In the genomic region with DNA sequence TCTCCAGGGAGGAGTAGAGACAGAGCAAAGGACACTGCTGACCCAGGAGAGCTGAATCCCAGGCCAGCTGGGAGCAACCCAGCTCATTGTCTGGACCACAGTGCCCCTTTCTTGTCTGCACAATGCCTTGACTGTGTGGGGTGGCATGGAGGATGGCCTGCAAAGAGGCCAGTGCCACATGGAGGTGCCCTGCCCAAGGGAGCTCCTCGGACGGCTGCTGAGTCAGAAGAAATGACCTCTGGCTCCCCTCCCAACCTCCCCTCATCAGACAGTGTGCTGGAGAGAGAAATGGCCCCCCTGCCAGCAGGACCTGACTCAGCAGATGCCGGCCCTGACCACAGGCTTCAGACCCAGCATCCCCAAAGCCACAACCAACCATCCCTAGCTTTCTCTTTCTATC, we compare ENCODE assay signal across 8 mouse cellular contexts. TPM values are rescaled to one million over a fixed set of nuclear protein-coding genes. Genes with fewer than 3 reads are reported as not detected.
DNase-seq lines count a peak whose midpoint lies in the region; ATAC-seq and TF ChIP-seq lines count a peak whose summit lies in the region.

No protein-coding gene starts in this region.

- peak overlapping the region; percentile 83 for H3K4me3 ChIP-seq in embryonic facial prominence, embryonic 14.5 days (ENCODE audit: low read depth, low read length)
- peak overlapping the region; percentile 71; the same call in 1 of the 2 replicates for H3K4me3 ChIP-seq in limb, embryonic 11.5 days (ENCODE audit: low read depth, low read length)
- H3K4me3 ChIP-seq in stomach, postnatal 0 days (ENCODE audit: low read depth, low read length) = no peak overlapping the region; the same call in 1 of the 2 replicates

- 7% methylated on average over 1 of the region's 3 CpGs for whole genome bisulfite sequencing in embryonic facial prominence, embryonic 14.5 days
- WGBS in limb, embryonic 11.5 days = 22% methylated on average over 3 of the region's 3 CpGs
- 20% methylated on average over 3 of the region's 3 CpGs for WGBS in stomach, postnatal 0 days

- peak overlapping the region; percentile 82 for H3K27ac ChIP-seq in embryonic facial prominence, embryonic 14.5 days (replicated peaks; ENCODE audit: low read depth, low read length)
- no peak overlapping the region for H3K27ac ChIP-seq in limb, embryonic 11.5 days (replicated peaks; ENCODE audit: low read depth, low read length)
- H3K27ac ChIP-seq in stomach, postnatal 0 days (replicated peaks) = no peak overlapping the region

- peak overlapping the region; percentile 82 for H3K9ac ChIP-seq in embryonic facial prominence, embryonic 14.5 days (ENCODE audit: low read depth, low read length)
- H3K9ac ChIP-seq in limb, embryonic 11.5 days (ENCODE audit: low read length) = peak overlapping the region; percentile 79; the same call in 1 of the 2 replicates
- H3K9ac ChIP-seq in stomach, postnatal 0 days (ENCODE audit: low read length) = no peak overlapping the region

- TF ChIP-seq EP300 in stomach, postnatal 0 days (optimal IDR thresholded peaks at IDR 0.05) = no peak

- H3K4me2 ChIP-seq in embryonic facial prominence, embryonic 14.5 days (ENCODE audit: low read depth, low read length) = peak overlapping the region; percentile 84
- peak overlapping the region; percentile 96 for H3K4me2 ChIP-seq in limb, embryonic 11.5 days (ENCODE audit: low read depth, severe bottlenecking)
- H3K4me2 ChIP-seq in stomach, postnatal 0 days (replicated peaks; ENCODE audit: low read depth) = 0 out of 2 replicates have a peak overlapping the region, but pooled peaks have one; percentile 96

- H3K27me3 ChIP-seq in embryonic facial prominence, embryonic 14.5 days (replicated peaks; ENCODE audit: control insufficient read depth, insufficient read depth, low read length) = no peaks in the 10 kb centered on the region
- H3K27me3 ChIP-seq in limb, embryonic 11.5 days (ENCODE audit: control insufficient read depth, insufficient read depth, low read length) = no peaks in the 10 kb centered on the region
- no peaks in the 10 kb centered on the region for H3K27me3 ChIP-seq in stomach, postnatal 0 days (ENCODE audit: control insufficient read depth, insufficient read depth, low read length)

- H3K36me3 ChIP-seq in embryonic facial prominence, embryonic 14.5 days (ENCODE audit: control insufficient read depth, insufficient read depth, low read length) = peaks cover 18% of the 10 kb centered on the region
- no peaks in the 10 kb centered on the region for H3K36me3 ChIP-seq in limb, embryonic 11.5 days (ENCODE audit: control insufficient read depth, insufficient read depth, low read length)
- H3K36me3 ChIP-seq in stomach, postnatal 0 days (ENCODE audit: control insufficient read depth, insufficient read depth, low read length) = no peaks in the 10 kb centered on the region; the same call in none of the 2 replicates

- ATAC-seq in embryonic facial prominence, embryonic 14.5 days (ENCODE audit: low read depth) = peak; percentile 8; the same call in 1 of the 2 replicates
- ATAC-seq in limb, embryonic 11.5 days (ENCODE audit: insufficient number of reproducible peaks, low FRiP score, low TSS enrichment, low read depth) = no peak
- 0 out of 2 replicates have a peak, but pooled peaks have one; percentile 9 for ATAC-seq in stomach, postnatal 0 days (ENCODE audit: low FRiP score, low TSS enrichment)

- no peaks in the 10 kb centered on the region for H3K9me3 ChIP-seq in embryonic facial prominence, embryonic 14.5 days (ENCODE audit: control insufficient read depth, low read length)
- H3K9me3 ChIP-seq in limb, embryonic 11.5 days (ENCODE audit: control insufficient read depth, low read length) = no peaks in the 10 kb centered on the region; the same call in 1 of the 2 replicates
- H3K9me3 ChIP-seq in stomach, postnatal 0 days (ENCODE audit: control insufficient read depth, low read length) = no peaks in the 10 kb centered on the region

- peak; percentile 68 for DNase-seq in embryo, embryonic 10 days (ENCODE audit: low spot score)
- no peak for DNase-seq in embryo, embryonic 9.5 days (ENCODE audit: extremely low spot score)
- DNase-seq in 3T3-L1 (ENCODE audit: low read depth, low spot score) = peak; percentile 91
- DNase-seq in embryonic facial prominence, embryonic 14.5 days (ENCODE audit: low spot score) = no peak
- DNase-seq in limb, embryonic 11.5 days (ENCODE audit: low spot score) = no peak
- DNase-seq in stomach, postnatal 0 days (ENCODE audit: low spot score) = no peak
- no peak for DNase-seq in urinary bladder, adult 2 months (ENCODE audit: low spot score)
- DNase-seq in kidney, postnatal 36 days = no peak

- peaks cover 12% of the 10 kb centered on the region for H3K4me1 ChIP-seq in embryonic facial prominence, embryonic 14.5 days (ENCODE audit: control insufficient read depth, insufficient read depth, low read length)
- peaks cover 24% of the 10 kb centered on the region for H3K4me1 ChIP-seq in limb, embryonic 11.5 days (ENCODE audit: control insufficient read depth, insufficient read depth, low read length)
- H3K4me1 ChIP-seq in stomach, postnatal 0 days (replicated peaks; ENCODE audit: control insufficient read depth, insufficient read depth) = 0 out of 2 replicates have a peak, but pooled peaks cover 5% of the 10 kb centered on the region

- TF ChIP-seq CTCF in stomach, postnatal 0 days (IDR thresholded peaks at IDR 0.05; ENCODE audit: low read depth) = no peak

RNA-seq across cellular contexts. Expression of a gene that starts 1.1 kb away (rescaled TPM):
- 1.9 and 2.7 TPM in 2 replicates for polyA plus RNA-seq in embryonic facial prominence, embryonic 14.5 days (2014; fragmentation: Nextera tagmentation; extraction: Ambion mirVana)
- 1.1 and 1.6 TPM in 2 replicates for polyA plus RNA-seq in limb, embryonic 11.5 days (2014; fragmentation: Nextera tagmentation; extraction: Ambion mirVana)
- 0.13 and 0.28 TPM in 2 replicates for polyA plus RNA-seq in stomach, postnatal 0 days (2015; fragmentation: Nextera tagmentation; extraction: Ambion mirVana)
- polyA plus RNA-seq in urinary bladder, adult 2 months (2012; rRNA removed) = 3.5 and 3.8 TPM in 2 replicates

RNA-seq across cellular contexts. Expression of a gene that starts 20.3 kb away (rescaled TPM):
- 44.0 and 46.6 TPM in 2 replicates for polyA plus RNA-seq in embryonic facial prominence, embryonic 14.5 days (2014; fragmentation: Nextera tagmentation; extraction: Ambion mirVana)
- 60.4 and 68.2 TPM in 2 replicates for polyA plus RNA-seq in limb, embryonic 11.5 days (2014; fragmentation: Nextera tagmentation; extraction: Ambion mirVana)
- 17.7 and 19.0 TPM in 2 replicates for polyA plus RNA-seq in stomach, postnatal 0 days (2015; fragmentation: Nextera tagmentation; extraction: Ambion mirVana)
- 37.4 and 42.4 TPM in 2 replicates for polyA plus RNA-seq in urinary bladder, adult 2 months (2012; rRNA removed)

RNA-seq across cellular contexts. Expression of a gene that starts 22.7 kb away (rescaled TPM):
- polyA plus RNA-seq in embryonic facial prominence, embryonic 14.5 days (2014; fragmentation: Nextera tagmentation; extraction: Ambion mirVana) = 141 and 167 TPM in 2 replicates
- 299 and 318 TPM in 2 replicates for polyA plus RNA-seq in limb, embryonic 11.5 days (2014; fragmentation: Nextera tagmentation; extraction: Ambion mirVana)
- 39.3 and 40.4 TPM in 2 replicates for polyA plus RNA-seq in stomach, postnatal 0 days (2015; fragmentation: Nextera tagmentation; extraction: Ambion mirVana)
- 43.0 and 45.3 TPM in 2 replicates for polyA plus RNA-seq in urinary bladder, adult 2 months (2012; rRNA removed)

RNA-seq across cellular contexts. Expression of a gene that starts 38.6 kb away (rescaled TPM):
- not detected in 2 replicates for polyA plus RNA-seq in embryonic facial prominence, embryonic 14.5 days (2014; fragmentation: Nextera tagmentation; extraction: Ambion mirVana)
- polyA plus RNA-seq in limb, embryonic 11.5 days (2014; fragmentation: Nextera tagmentation; extraction: Ambion mirVana) = 0.17 TPM in 1 of 2 replicates, not detected in the other
- 0.41 and 0.68 TPM in 2 replicates for polyA plus RNA-seq in stomach, postnatal 0 days (2015; fragmentation: Nextera tagmentation; extraction: Ambion mirVana)
- polyA plus RNA-seq in urinary bladder, adult 2 months (2012; rRNA removed) = 0.06 and 0.07 TPM in 2 replicates

RNA-seq across cellular contexts. Expression of a gene that starts 48.3 kb away (rescaled TPM):
- polyA plus RNA-seq in embryonic facial prominence, embryonic 14.5 days (2014; fragmentation: Nextera tagmentation; extraction: Ambion mirVana) = 194 and 204 TPM in 2 replicates
- 154 and 155 TPM in 2 replicates for polyA plus RNA-seq in limb, embryonic 11.5 days (2014; fragmentation: Nextera tagmentation; extraction: Ambion mirVana)
- 174 and 193 TPM in 2 replicates for polyA plus RNA-seq in stomach, postnatal 0 days (2015; fragmentation: Nextera tagmentation; extraction: Ambion mirVana)
- 382 and 383 TPM in 2 replicates for polyA plus RNA-seq in urinary bladder, adult 2 months (2012; rRNA removed)

Comparison
In these comparisons a context has a peak if more than half of its experiments do, and no peak if none do; other contexts are left out.
1. DNase-seq: peak in embryo, embryonic 10 days (single experiment) and 3T3-L1 (single experiment); none in embryo, embryonic 9.5 days (single experiment), embryonic facial prominence, embryonic 14.5 days (single experiment), limb, embryonic 11.5 days (single experiment), stomach, postnatal 0 days (single experiment), urinary bladder, adult 2 months (single experiment) and kidney, postnatal 36 days (0 of 2).
2. Peak in every context shown above with its lines, with median percentiles within 50 percentile points of each other: H3K4me2 ChIP-seq.